Mouse (Mus musculus) small intestine, adult 2 months (tissue): ENCODE measurements around the gene Chtop.

Experiments
- CTCF ChIP-seq: fragments of 200-500 bp; IDR thresholded peaks from 2 replicates; pipeline ENCODE4 v1.5.1; 2012; ENCODE audit warnings: low read depth, mild to moderate bottlenecking, control low read depth, inconsistent platforms, low read length, moderate library complexity, mixed read lengths; ENCODE audit not compliant: insufficient replicate concordance, insufficient read length; ENCODE audit errors: extremely low read depth
- POLR2A ChIP-seq: fragments of 200-500 bp; IDR thresholded peaks from 2 replicates; pipeline ENCODE4 v1.6.1; 2012; ENCODE audit warnings: low read depth, mild to moderate bottlenecking, control low read depth, inconsistent platforms, low read length, moderate library complexity

GRCm38 (mm10) chr3:90515789-90516188, 6.5 kb upstream of the Chtop start:
- TF ChIP-seq CTCF = no peak
- no peak for TF ChIP-seq POLR2A
